Mouse (Mus musculus) CH12.LX (cell line): ENCODE measurements around the gene Sv2b. TPM values are rescaled to one million over a fixed set of nuclear protein-coding genes. Genes with fewer than 3 reads are reported as not detected.

Experiments used
- DNase-seq: peaks from one replicate; pipeline ENCODE4 v3.0.0-alpha.2; 2013; ENCODE audit errors: extremely low read depth
- H3K27ac ChIP-seq: 2 replicates; pipeline ENCODE4 v1.5.1; 2012; ENCODE audit warnings: low read depth, mild to moderate bottlenecking, control low read depth, moderate library complexity; ENCODE audit not compliant: insufficient read depth
- H3K27me3 ChIP-seq: replicated peaks from 2 replicates; pipeline ENCODE3; 2012; ENCODE audit warnings: inconsistent platforms
- H3K36me3 ChIP-seq, 2 experiments: replicated peaks in 1 of 2; 2 replicates each; pipeline versions ENCODE3 to v1.6.1; 2012; ENCODE audit warnings: inconsistent platforms in 1 of 2, low read length in 1 of 2, mild to moderate bottlenecking in 1 of 2, mixed read lengths in 1 of 2, moderate library complexity in 1 of 2; ENCODE audit not compliant: control insufficient read depth in 1 of 2, insufficient read depth in 1 of 2
- H3K4me1 ChIP-seq, 2 experiments: 2 replicates each; pipeline ENCODE4 v1.6.1; 2012; ENCODE audit warnings: inconsistent platforms in 1 of 2, moderate library complexity in 1 of 2; ENCODE audit not compliant: insufficient read depth in 2 of 2, control insufficient read depth in 1 of 2
- H3K4me2 ChIP-seq: 2 replicates; pipeline ENCODE4 v1.6.1; 2012; ENCODE audit warnings: low read depth, mild to moderate bottlenecking, control low read depth; ENCODE audit not compliant: poor library complexity, insufficient read depth, severe bottlenecking
- H3K4me3 ChIP-seq, 3 experiments: fragments of 150-350 bp in 1 of 3; sonication (generic) in 1 of 3; replicated peaks in 1 of 3; 2 replicates each; pipeline versions ENCODE3 to v1.5.1; 2011 to 2012; ENCODE audit warnings: low read depth in 2 of 3, low read length in 2 of 3, mild to moderate bottlenecking in 2 of 3, moderate library complexity in 2 of 3, control low read depth in 1 of 3, improper control_type of control experiment in 1 of 3, inconsistent platforms in 1 of 3, mixed read lengths in 1 of 3; ENCODE audit not compliant: poor library complexity in 1 of 3
- H3K79me2 ChIP-seq: replicated peaks from 2 replicates; pipeline ENCODE4 v1.6.1; 2012; ENCODE audit warnings: mild to moderate bottlenecking, moderate library complexity; ENCODE audit not compliant: control insufficient read depth, poor library complexity, insufficient read depth, severe bottlenecking; ENCODE audit errors: extremely low read depth
- H3K9ac ChIP-seq: 2 replicates; pipeline ENCODE4 v1.6.1; 2012; ENCODE audit warnings: low read depth, mild to moderate bottlenecking, control low read depth, moderate library complexity; ENCODE audit not compliant: insufficient read depth
- H3K9me3 ChIP-seq: replicated peaks from 2 replicates; pipeline ENCODE3; 2012; ENCODE audit warnings: low read length, inconsistent platforms, mixed read lengths
- BHLHE40 ChIP-seq: IDR thresholded peaks from 2 replicates; pipeline ENCODE4 v1.6.1; 2011; ENCODE audit warnings: mild to moderate bottlenecking, low read depth, low read length, improper control_type of control experiment
- CTCF ChIP-seq, 2 experiments: IDR thresholded peaks in 1 of 2; conservative IDR thresholded peaks in 1 of 2; 2 replicates each; pipeline ENCODE4 v1.5.1; 2011 to 2012; ENCODE audit warnings: low read depth in 2 of 2, low read length in 2 of 2, improper control_type of control experiment in 1 of 2, inconsistent platforms in 1 of 2, mild to moderate bottlenecking in 1 of 2, moderate library complexity in 1 of 2
- E2F4 ChIP-seq: IDR thresholded peaks from 2 replicates; pipeline ENCODE4 v1.6.1; 2011; ENCODE audit warnings: low read depth, low read length, improper control_type of control experiment; ENCODE audit not compliant: insufficient replicate concordance
- ELF1 ChIP-seq: IDR thresholded peaks from 2 replicates; pipeline ENCODE4 v1.6.1; 2014; ENCODE audit warnings: low read depth, mild to moderate bottlenecking, inconsistent platforms, low read length, improper control_type of control experiment
- ETS1 ChIP-seq: conservative IDR thresholded peaks from 2 replicates; pipeline ENCODE4 v1.6.1; 2012; ENCODE audit warnings: low read depth, mild to moderate bottlenecking, inconsistent platforms, low read length, improper control_type of control experiment, moderate library complexity
- GABPA ChIP-seq: IDR thresholded peaks from 2 replicates; pipeline ENCODE4 v1.6.1; 2012; ENCODE audit warnings: low read depth, low read length, improper control_type of control experiment, inconsistent platforms; ENCODE audit not compliant: insufficient replicate concordance
- IRF4 ChIP-seq: IDR thresholded peaks from 2 replicates; pipeline ENCODE4 v1.6.1; 2014; ENCODE audit warnings: low read depth, mild to moderate bottlenecking, inconsistent platforms, low read length, improper control_type of control experiment
- KAT2A ChIP-seq: IDR thresholded peaks from 2 replicates; pipeline ENCODE4 v1.6.1; 2012; ENCODE audit warnings: low read length, improper control_type of control experiment, inconsistent platforms; ENCODE audit not compliant: insufficient replicate concordance
- MAZ ChIP-seq: IDR thresholded peaks from 2 replicates; pipeline ENCODE4 v1.6.1; 2012; ENCODE audit warnings: low read depth, mild to moderate bottlenecking, inconsistent platforms, low read length, improper control_type of control experiment, moderate library complexity
- MXI1 ChIP-seq: IDR thresholded peaks from 2 replicates; pipeline ENCODE4 v1.6.1; 2011; ENCODE audit warnings: mild to moderate bottlenecking, low read depth, low read length, improper control_type of control experiment
- MYC ChIP-seq: IDR thresholded peaks from 2 replicates; pipeline ENCODE4 v1.6.1; 2011; ENCODE audit warnings: low read depth, mild to moderate bottlenecking, improper control_type of control experiment, low read length
- NRF1 ChIP-seq: IDR thresholded peaks from 2 replicates; pipeline ENCODE4 v1.6.1; 2014; ENCODE audit warnings: low read depth, mild to moderate bottlenecking, inconsistent platforms, low read length, improper control_type of control experiment, moderate library complexity
- POLR2AphosphoS2 ChIP-seq: IDR thresholded peaks from 2 replicates; pipeline ENCODE4 v1.6.1; 2011; ENCODE audit warnings: low read depth, low read length, improper control_type of control experiment
- RCOR1 ChIP-seq: conservative IDR thresholded peaks from 2 replicates; pipeline ENCODE4 v1.6.1; 2012; ENCODE audit warnings: low read depth, mild to moderate bottlenecking, inconsistent platforms, low read length, improper control_type of control experiment
- SIN3A ChIP-seq: IDR thresholded peaks from 2 replicates; pipeline ENCODE4 v1.6.1; 2012; ENCODE audit warnings: low read length, improper control_type of control experiment, inconsistent platforms
- SMC3 ChIP-seq: IDR thresholded peaks from 2 replicates; pipeline ENCODE4 v1.6.1; 2011; ENCODE audit warnings: low read depth, low read length, improper control_type of control experiment
- USF1 ChIP-seq: IDR thresholded peaks from 2 replicates; pipeline ENCODE4 v1.6.1; 2014; ENCODE audit warnings: low read depth, mild to moderate bottlenecking, inconsistent platforms, low read length, improper control_type of control experiment
- ZC3H11A ChIP-seq: IDR thresholded peaks from 2 replicates; pipeline ENCODE4 v1.6.1; 2012; ENCODE audit warnings: low read depth, mild to moderate bottlenecking, inconsistent platforms, low read length, improper control_type of control experiment
- ZMIZ1 ChIP-seq: IDR thresholded peaks from 2 replicates; pipeline ENCODE4 v1.6.1; 2012; ENCODE audit warnings: low read depth, mild to moderate bottlenecking, inconsistent platforms, low read length, improper control_type of control experiment
- ZNF384 ChIP-seq: IDR thresholded peaks from 2 replicates; pipeline ENCODE4 v1.6.1; 2012; ENCODE audit warnings: low read depth, low read length, improper control_type of control experiment, inconsistent platforms
- dilution Hi-C: fragments of 300-500 bp; cut with MboI; formaldehyde crosslinking; loops from 2 replicates; pipeline ENCODE4 v1.14.3; 2020; ENCODE audit warnings: low sequenced_read_pairs; ENCODE audit not compliant: extremely low pct_unique_long_range_greater_than_20kb, extremely low pct_ligation_motif_present
- in situ Hi-C: fragments of 300-500 bp; cut with MboI; formaldehyde crosslinking; loops from 3 replicates; pipeline ENCODE4 v1.14.3; 2019; ENCODE audit warnings: low sequenced_read_pairs, low pct_ligation_motif_present, low pct_unique_long_range_greater_than_20kb, mixed read lengths
- polyA plus RNA-seq: library from polyadenylated mRNA; unstranded; fragments of >175 nt; gene quantifications from 2 replicates; pipeline ENCODE4 v1.2.1, GENCODE M21; 2012; ENCODE audit warnings: low read depth; ENCODE audit not compliant: insufficient read length
- total RNA-seq, 2 experiments: library from RNA; depleted of rRNA; stranded (reverse); fragments of 300-350 nt in 1 of 2; fragments of >200 nt in 1 of 2; gene quantifications; 2 replicates each; pipeline ENCODE4 v1.2.3; 2012 to 2014

Sv2b gene
- total and polyA plus RNA-seq, 3 experiments: 0.04 TPM; not detected in 2

DNA sequence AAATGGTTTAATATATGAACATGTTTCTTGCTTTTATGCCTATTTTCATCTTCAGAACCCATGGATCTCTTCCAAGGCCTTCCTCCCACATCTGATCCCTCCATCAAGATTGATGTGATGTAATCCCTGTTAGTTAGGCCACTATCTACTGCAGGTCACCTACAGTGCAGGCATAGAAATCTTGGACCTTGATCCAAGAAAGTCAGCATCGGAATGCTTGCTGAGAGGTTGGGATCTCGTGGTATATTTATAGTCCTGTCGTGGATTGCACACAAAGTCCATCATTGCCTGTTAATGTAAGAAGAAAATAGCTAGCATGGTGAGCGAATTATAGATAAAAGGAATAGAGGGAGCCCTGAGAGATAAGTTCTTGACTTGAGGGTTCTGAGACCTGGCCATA lies 223.6 kb downstream of the Sv2b start:
- H3K9me3 ChIP-seq: no peaks in the 10 kb centered on the region
- in situ Hi-C loops: no loop called here
- H3K4me3 ChIP-seq: no peak overlapping the region
- TF ChIP-seq CTCF (conservative IDR thresholded peaks at IDR 0.05 in 1 of 2, IDR thresholded peaks at IDR 0.05 in 1 of 2; ENCODE audit: low read depth in 2 of 2, low read length in 2 of 2) (no peak), NRF1 (no peak), RCOR1 (no peak), ETS1 (no peak)
- H3K27me3 ChIP-seq: peaks cover 28% of the 10 kb centered on the region
- H3K4me2 ChIP-seq: no peak overlapping the region
- no peak for DNase-seq
- H3K9ac ChIP-seq: no peak overlapping the region
- dilution Hi-C loops: no loop called here
- no peak overlapping the region for H3K27ac ChIP-seq
- no peaks in the 10 kb centered on the region for H3K36me3 ChIP-seq
- H3K4me1 ChIP-seq: no peaks in the 10 kb centered on the region
- no peaks in the 10 kb centered on the region for H3K79me2 ChIP-seq

DNA sequence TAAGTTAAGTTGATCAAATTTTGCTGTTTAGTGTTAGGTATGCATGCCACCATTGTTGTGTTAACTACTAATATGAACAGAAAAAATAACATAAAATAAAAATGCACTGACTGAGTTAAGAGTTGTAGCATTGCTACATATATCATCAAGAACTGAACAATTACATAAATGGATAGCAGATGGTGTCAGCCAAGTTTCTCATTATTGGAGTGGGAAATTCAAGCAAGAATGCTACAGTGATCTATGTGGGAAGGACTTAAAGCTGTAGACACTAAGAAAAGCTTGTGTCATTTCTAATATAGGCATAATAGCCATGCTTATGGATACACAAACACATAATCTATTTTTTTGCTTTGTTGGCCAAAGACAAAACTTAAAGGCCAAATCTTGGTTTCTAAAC lies 228.9 kb downstream of the Sv2b start:
- no peak for DNase-seq
- Histone ChIP-seq H3K9ac (no peak overlapping the region), H3K36me3 (no peaks in the 10 kb centered on the region), H3K27ac (no peak overlapping the region), H3K4me2 (no peak overlapping the region), H3K27me3 (peaks cover 35% of the 10 kb centered on the region), H3K9me3 (no peaks in the 10 kb centered on the region), H3K79me2 (no peaks in the 10 kb centered on the region), H3K4me3 (no peak overlapping the region)
- in situ Hi-C loops: no loop called here
- dilution Hi-C loops: no loop called here
- TF ChIP-seq USF1: no peak
- no peak for TF ChIP-seq IRF4
- no peak for TF ChIP-seq SIN3A
- TF ChIP-seq ZMIZ1: no peak
- TF ChIP-seq RCOR1: no peak
- TF ChIP-seq KAT2A: no peak
- no peak for TF ChIP-seq MXI1
- TF ChIP-seq POLR2AphosphoS2: no peak
- no peak for TF ChIP-seq E2F4
- TF ChIP-seq, all 38 proteins: peak for 0
- H3K4me1 ChIP-seq: no peaks in the 10 kb centered on the region

DNA sequence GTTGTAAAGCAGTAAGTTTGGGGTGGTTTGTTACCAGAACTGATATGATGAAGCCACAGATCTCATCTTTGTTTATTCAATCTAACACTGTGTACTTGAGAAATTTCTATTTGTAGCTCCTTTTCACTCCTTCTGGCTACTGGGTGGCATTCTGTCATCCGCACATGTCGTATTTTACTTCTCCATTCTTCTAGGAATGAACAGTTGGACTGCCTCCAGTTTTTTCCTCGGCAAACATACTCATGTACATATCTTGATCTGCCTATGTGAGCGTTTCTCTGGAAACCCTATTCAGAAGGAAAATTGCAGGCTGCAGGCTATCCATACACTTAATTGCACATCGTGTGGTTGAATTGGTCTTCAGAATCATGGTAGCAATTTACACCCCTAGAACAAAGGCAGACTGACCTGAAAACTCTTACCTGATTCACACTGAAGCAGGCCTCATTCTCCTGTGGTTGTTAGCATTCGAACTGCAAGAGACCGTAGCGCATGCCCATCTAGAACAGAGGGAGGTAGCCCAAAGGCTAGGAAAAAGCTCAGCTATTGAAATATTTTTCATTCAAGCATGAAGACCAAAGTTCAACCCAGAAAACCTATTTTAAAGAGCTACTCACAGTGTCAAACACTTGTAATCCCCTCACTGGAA lies 231.4 kb downstream of the Sv2b start:
- no peak for DNase-seq
- H3K4me1 ChIP-seq: no peaks in the 10 kb centered on the region
- in situ Hi-C loops: no loop called here
- no peaks in the 10 kb centered on the region for H3K36me3 ChIP-seq
- dilution Hi-C loops: no loop called here
- H3K79me2 ChIP-seq: no peaks in the 10 kb centered on the region
- TF ChIP-seq BHLHE40 (no peak), ZC3H11A (no peak), MAZ (no peak), MYC (no peak), ELF1 (no peak), GABPA (no peak), E2F4 (no peak), ZNF384 (no peak), POLR2AphosphoS2 (no peak), NRF1 (no peak), IRF4 (no peak), SMC3 (no peak)
- H3K9ac ChIP-seq: no peak overlapping the region
- H3K4me2 ChIP-seq: no peak overlapping the region
- no peaks in the 10 kb centered on the region for H3K9me3 ChIP-seq
- no peak overlapping the region for H3K27ac ChIP-seq
- H3K4me3 ChIP-seq: no peak overlapping the region
- peaks cover 50% of the 10 kb centered on the region for H3K27me3 ChIP-seq
